Mouse (Mus musculus): ENCODE measurements around the gene Chrna7.

Chrna7 gene

GRCm38 (mm10) chr7:63212084-63212723 lies at the start of gene Chrna7:
Gene Chrna7 (minus strand): TSS chr7:63212569.
- in situ Hi-C loops (cut with MboI, MseI), result no loop called here

GRCm38 (mm10) chr7:63249404-63249803 lies 37.0 kb upstream of the Chrna7 start:
- in situ Hi-C loops (cut with MboI, MseI), result no loop called here

GRCm38 (mm10) chr7:63237852-63238516 lies 25.6 kb upstream of the Chrna7 start:
- in situ Hi-C loops (cut with MboI, MseI), result no loop called here

- in situ Hi-C loops (cut with MboI, MseI), result no loop called here
Observed at GRCm38 (mm10) chr7:63225066-63225780, 12.9 kb upstream of the Chrna7 start.

- in situ Hi-C loops (cut with MboI, MseI), result no loop called here
Observed at GRCm38 (mm10) chr7:63211641-63212083, 707 bp downstream of the Chrna7 start.

GRCm38 (mm10) chr7:63209501-63209900 lies 2.9 kb downstream of the Chrna7 start:
- in situ Hi-C loops (cut with MboI, MseI), result no loop called here

GRCm38 (mm10) chr7:63207137-63207536 lies 5.2 kb downstream of the Chrna7 start:
- in situ Hi-C loops (cut with MboI, MseI), result no loop called here

- in situ Hi-C loops (cut with MboI, MseI), result no loop called here
Observed at GRCm38 (mm10) chr7:63195560-63195959, 16.8 kb downstream of the Chrna7 start.

- in situ Hi-C loops (cut with MboI, MseI), result no loop called here
Observed at GRCm38 (mm10) chr7:63189647-63190534, 22.5 kb downstream of the Chrna7 start.

GRCm38 (mm10) chr7:63170063-63170787 lies 42.1 kb downstream of the Chrna7 start:
- in situ Hi-C loops (cut with MboI, MseI), result no loop called here

GRCm38 (mm10) chr7:63164617-63165016 lies 47.8 kb downstream of the Chrna7 start:
- in situ Hi-C loops (cut with MboI, MseI), result no loop called here

- in situ Hi-C loops (cut with MboI, MseI), result no loop called here
Observed at GRCm38 (mm10) chr7:63162272-63162864, 50.0 kb downstream of the Chrna7 start.

- in situ Hi-C loops (cut with MboI, MseI), result no loop called here
Observed at GRCm38 (mm10) chr7:63153239-63153638, 59.1 kb downstream of the Chrna7 start.

- in situ Hi-C loops (cut with MboI, MseI), result no loop called here
Observed at GRCm38 (mm10) chr7:63148740-63149139, 63.6 kb downstream of the Chrna7 start.

GRCm38 (mm10) chr7:63148321-63148720 lies 64.0 kb downstream of the Chrna7 start:
- in situ Hi-C loops (cut with MboI, MseI), result no loop called here

GRCm38 (mm10) chr7:63122547-63122946 lies 89.8 kb downstream of the Chrna7 start:
- in situ Hi-C loops (cut with MboI, MseI), result no loop called here

GRCm38 (mm10) chr7:63113671-63114070 lies 98.7 kb downstream of the Chrna7 start:
- in situ Hi-C loops (cut with MboI, MseI), result no loop called here

- in situ Hi-C loops (cut with MboI, MseI), result no loop called here
Observed at GRCm38 (mm10) chr7:63113252-63113651, 99.1 kb downstream of the Chrna7 start.

- in situ Hi-C loops (cut with MboI, MseI), result no loop called here
Observed at GRCm38 (mm10) chr7:63109348-63109747, 103.0 kb downstream of the Chrna7 start.

GRCm38 (mm10) chr7:63085954-63086353 lies 126.4 kb downstream of the Chrna7 start:
- in situ Hi-C loops (cut with MboI, MseI), result no loop called here

Measured in T-helper 1 cell (primary cell).